Mouse (Mus musculus) G1E-ER4 (cell line): ENCODE data around the gene Ttc30a2. TPM values are rescaled to one million over a fixed set of nuclear protein-coding genes. Genes with fewer than 3 reads are reported as not detected.
"Not testable (repeated sequence)": the region's sequence is repeated elsewhere in the genome, so short reads cannot be mapped to it uniquely, and the experiment has no call there.

Experiments used
- GATA1 ChIP-seq: IDR thresholded peaks from one replicate; pipeline ENCODE4 v1.8.0; 2012; ENCODE audit warnings: low read length, inconsistent platforms
- polyA plus RNA-seq: library from polyadenylated mRNA; stranded (reverse); fragments of >175 nt; gene quantifications from 2 replicates; pipeline ENCODE4 v1.2.3, GENCODE M21; 2012

Ttc30a2 gene
- not detected in 2 replicates for polyA plus RNA-seq

- TF ChIP-seq GATA1: not testable (repeated sequence)
Observed at GRCm38 (mm10) chr2:75977752-75978368, at the start of gene Ttc30a2. TSS of gene Ttc30a2 (minus strand) at chr2:75978170.

GRCm38 (mm10) chr2:76016890-76017289 lies 38.9 kb upstream of the Ttc30a2 start:
- TF ChIP-seq GATA1: no peak

- TF ChIP-seq GATA1: no peak
Observed at GRCm38 (mm10) chr2:76016136-76016535, 38.2 kb upstream of the Ttc30a2 start.

DNA sequence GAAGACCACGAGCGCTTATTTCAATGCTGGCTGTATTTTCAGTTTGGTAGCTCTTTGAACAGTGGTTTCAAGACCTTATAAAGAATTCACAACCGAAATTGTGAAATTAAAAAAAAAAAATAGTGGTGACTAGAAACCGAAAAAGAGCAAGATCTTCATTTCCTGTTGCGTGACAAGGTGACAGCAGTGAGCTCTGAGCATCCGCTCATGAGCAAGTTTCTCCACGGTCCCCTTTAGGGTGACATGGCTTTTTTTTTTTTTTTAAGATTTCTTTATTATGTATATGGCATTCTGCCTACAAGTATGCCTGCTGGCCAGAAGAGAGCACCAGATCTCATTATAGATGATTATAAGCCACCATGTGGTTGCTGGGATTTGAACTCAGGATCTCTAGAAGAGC lies 37.5 kb upstream of the Ttc30a2 start:
- TF ChIP-seq GATA1: no peak

- TF ChIP-seq GATA1: no peak
Observed at GRCm38 (mm10) chr2:76014659-76015058, 36.7 kb upstream of the Ttc30a2 start.

GRCm38 (mm10) chr2:76006194-76006593 lies 28.2 kb upstream of the Ttc30a2 start:
- no peak for TF ChIP-seq GATA1

- no peak for TF ChIP-seq GATA1
Observed at GRCm38 (mm10) chr2:76002899-76003298, 24.9 kb upstream of the Ttc30a2 start.

GRCm38 (mm10) chr2:76001392-76001791 lies 23.4 kb upstream of the Ttc30a2 start:
- no peak for TF ChIP-seq GATA1

GRCm38 (mm10) chr2:75999636-76000035 lies 21.7 kb upstream of the Ttc30a2 start:
- no peak for TF ChIP-seq GATA1

DNA sequence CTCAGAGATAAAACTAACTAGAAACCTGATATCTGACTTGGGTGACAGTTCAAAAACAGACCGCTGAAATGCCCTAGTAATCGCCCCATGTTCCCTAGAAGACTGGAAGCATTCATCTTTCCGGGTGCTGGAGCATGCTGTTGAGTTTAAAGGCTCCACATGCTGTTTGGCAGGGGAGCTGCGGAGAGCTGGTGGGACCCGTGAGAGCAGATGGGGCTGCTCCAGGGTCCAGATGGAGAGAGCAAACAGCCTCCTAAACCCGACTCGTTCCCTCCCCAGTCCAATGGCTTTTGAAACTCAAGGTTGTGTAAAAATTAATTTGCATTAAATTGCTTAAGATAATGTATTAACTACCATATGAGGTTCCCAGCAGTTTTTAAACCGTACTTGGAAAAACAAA lies 20.7 kb upstream of the Ttc30a2 start:
- TF ChIP-seq GATA1: no peak

DNA sequence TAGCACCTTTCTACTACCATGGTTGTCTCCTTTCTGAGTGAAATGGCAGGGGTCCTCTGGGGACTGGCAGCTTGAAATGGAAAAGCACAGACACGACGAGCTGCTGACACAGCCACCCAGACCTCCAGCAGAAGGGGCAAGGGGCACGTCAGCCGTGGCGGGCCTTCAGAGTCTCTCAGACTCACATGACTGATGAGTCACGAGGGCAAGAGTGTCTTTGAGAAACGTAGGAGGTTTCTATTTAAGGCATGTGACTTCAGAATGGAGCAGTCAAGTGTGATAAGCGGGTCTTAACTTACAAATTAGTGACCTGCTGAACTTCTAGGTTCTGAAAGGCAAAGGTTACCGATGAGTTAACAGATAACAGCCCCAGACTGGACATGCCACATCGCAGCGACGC lies 19.8 kb upstream of the Ttc30a2 start:
- no peak for TF ChIP-seq GATA1

- TF ChIP-seq GATA1: no peak
Observed at GRCm38 (mm10) chr2:75994841-75995240, 16.9 kb upstream of the Ttc30a2 start.

DNA sequence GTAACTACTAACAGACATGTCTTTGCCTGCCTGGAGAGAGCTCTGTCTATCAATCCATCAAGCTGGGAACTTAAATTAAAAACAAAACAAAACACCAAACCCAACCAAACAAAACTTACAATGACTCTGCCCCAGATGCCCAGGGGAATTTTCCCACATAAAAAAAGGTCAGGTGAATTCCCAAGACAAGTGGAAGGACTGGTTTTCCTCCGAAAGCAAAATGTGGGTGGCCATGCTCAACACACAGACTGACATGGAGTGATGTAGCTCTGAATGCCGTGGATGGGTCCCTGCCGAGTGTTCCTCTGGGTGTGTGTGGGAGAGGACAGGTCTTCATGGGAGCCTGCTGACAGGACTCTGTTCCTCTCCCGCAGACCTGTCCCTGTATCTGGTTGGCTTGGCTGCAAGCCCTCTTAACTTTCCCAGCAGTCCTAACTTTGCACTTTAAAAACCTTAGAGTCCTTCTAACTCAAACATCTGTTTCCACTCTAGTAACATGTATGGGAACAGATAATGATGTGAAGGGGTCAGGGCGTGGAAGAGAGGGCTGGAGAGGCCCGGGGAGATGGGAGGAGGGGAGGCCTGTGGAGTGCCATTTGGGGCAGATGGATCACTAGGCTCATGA lies 13.7 kb upstream of the Ttc30a2 start:
- TF ChIP-seq GATA1: no peak

- no peak for TF ChIP-seq GATA1
Observed at GRCm38 (mm10) chr2:75990885-75991539, 13.0 kb upstream of the Ttc30a2 start.

DNA sequence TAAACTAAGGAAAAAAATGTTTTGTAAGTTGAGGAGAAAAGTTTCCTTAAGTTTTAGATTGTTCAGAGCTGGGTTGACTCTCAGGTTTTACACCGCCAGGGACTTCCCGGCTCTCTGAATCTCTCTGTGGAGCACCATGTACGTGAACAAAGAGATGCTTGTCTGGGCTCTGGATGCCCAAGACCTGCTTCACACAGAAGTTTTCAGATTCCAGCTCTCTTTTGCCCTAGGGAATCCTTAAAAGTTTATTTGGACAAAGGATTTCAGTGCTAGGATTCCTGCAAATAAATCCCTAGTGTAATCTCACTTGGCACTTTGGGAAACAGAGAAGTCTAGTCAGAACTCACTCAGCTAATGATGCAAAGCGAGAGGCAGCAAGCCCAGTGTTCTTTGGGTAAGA lies 11.7 kb upstream of the Ttc30a2 start:
- TF ChIP-seq GATA1: no peak

- no peak for TF ChIP-seq GATA1
Observed at GRCm38 (mm10) chr2:75988779-75989363, 10.9 kb upstream of the Ttc30a2 start.

- TF ChIP-seq GATA1: no peak
Observed at GRCm38 (mm10) chr2:75988378-75988777, 10.4 kb upstream of the Ttc30a2 start.

- TF ChIP-seq GATA1: no peak
Observed at GRCm38 (mm10) chr2:75987739-75988138, 9.8 kb upstream of the Ttc30a2 start.
